10 mouse cellular contexts compared by ENCODE assay signal in genomic region chr3:85115959-85116543, GRCm38 (mm10).
DNase-seq lines count a peak whose midpoint lies in the region; ATAC-seq and TF ChIP-seq lines count a peak whose summit lies in the region.
"Had no signal": no experiment of that assay in that cellular context is flagged by ENCODE, and none has a peak within 500 bp of the region (broad histone marks: within the 10 kb centered on the region; RNA-seq: fewer than 3 reads in every experiment).

No protein-coding gene starts in this region.

- no peak overlapping the region for H3K27ac ChIP-seq in neural tube, embryonic 13.5 days (replicated peaks)
- H3K27ac ChIP-seq in midbrain, postnatal 0 days (ENCODE audit: low read depth, low read length), result no peak overlapping the region
- H3K27ac ChIP-seq in liver, embryonic 12.5 days, result no peak overlapping the region
- H3K27ac ChIP-seq in intestine, embryonic 16.5 days (ENCODE audit: low read length), result no peak overlapping the region

- ATAC-seq in neural tube, embryonic 13.5 days (ENCODE audit: low read depth), result peak; percentile 75
- peak; percentile 68 for ATAC-seq in midbrain, postnatal 0 days (ENCODE audit: low FRiP score)
- no peak for ATAC-seq in liver, embryonic 12.5 days
- no peak for ATAC-seq in intestine, embryonic 16.5 days

- no peaks in the 10 kb centered on the region for H3K9me3 ChIP-seq in neural tube, embryonic 13.5 days
- no peaks in the 10 kb centered on the region for H3K9me3 ChIP-seq in midbrain, postnatal 0 days (ENCODE audit: low read length)
- no peaks in the 10 kb centered on the region for H3K9me3 ChIP-seq in liver, embryonic 12.5 days (replicated peaks)
- H3K9me3 ChIP-seq in intestine, embryonic 16.5 days (ENCODE audit: control insufficient read depth, low read length), result no peaks in the 10 kb centered on the region

- no peak overlapping the region for H3K4me3 ChIP-seq in neural tube, embryonic 13.5 days
- H3K4me3 ChIP-seq in midbrain, postnatal 0 days (ENCODE audit: low read depth, low read length), result no peak overlapping the region
- no peak overlapping the region for H3K4me3 ChIP-seq in liver, embryonic 12.5 days
- H3K4me3 ChIP-seq in intestine, embryonic 16.5 days (ENCODE audit: low read length), result no peak overlapping the region

- no peak for TF ChIP-seq CTCF in midbrain, postnatal 0 days (IDR thresholded peaks at IDR 0.05)

- H3K4me1 ChIP-seq in neural tube, embryonic 13.5 days (replicated peaks), result 0 out of 2 replicates have a peak, but pooled peaks cover 1% of the 10 kb centered on the region
- H3K4me1 ChIP-seq in midbrain, postnatal 0 days (ENCODE audit: insufficient read depth, low read length), result no peaks in the 10 kb centered on the region
- H3K4me1 ChIP-seq in liver, embryonic 12.5 days, result no peaks in the 10 kb centered on the region
- no peaks in the 10 kb centered on the region for H3K4me1 ChIP-seq in intestine, embryonic 16.5 days (ENCODE audit: control insufficient read depth, insufficient read depth, low read length)

- H3K4me2 ChIP-seq in neural tube, embryonic 13.5 days, result no peak overlapping the region
- no peak overlapping the region for H3K4me2 ChIP-seq in midbrain, postnatal 0 days (ENCODE audit: low read depth, low read length, poor library complexity, severe bottlenecking)
- no peak overlapping the region for H3K4me2 ChIP-seq in liver, embryonic 12.5 days
- no peak overlapping the region for H3K4me2 ChIP-seq in intestine, embryonic 16.5 days (ENCODE audit: low read depth, low read length)
- H3K4me2 ChIP-seq: liver, embryonic 11.5 days had no signal

- no peaks in the 10 kb centered on the region for H3K36me3 ChIP-seq in neural tube, embryonic 13.5 days
- H3K36me3 ChIP-seq in midbrain, postnatal 0 days (ENCODE audit: insufficient read depth, low read length), result no peaks in the 10 kb centered on the region
- H3K36me3 ChIP-seq in liver, embryonic 12.5 days, result no peaks in the 10 kb centered on the region
- no peaks in the 10 kb centered on the region for H3K36me3 ChIP-seq in intestine, embryonic 16.5 days (ENCODE audit: control insufficient read depth, insufficient read depth, low read length)

- WGBS in neural tube, embryonic 13.5 days, result 64% methylated on average over 7 of the region's 7 CpGs
- WGBS in midbrain, postnatal 0 days, result 62% methylated on average over 7 of the region's 7 CpGs
- WGBS in liver, embryonic 12.5 days (ENCODE audit: insufficient replicate concordance), result 53% methylated on average over 7 of the region's 7 CpGs
- WGBS in intestine, embryonic 16.5 days, result 60% methylated on average over 7 of the region's 7 CpGs

- intact Hi-C loops in heart, postnatal 25 days (cut with DNase I), result loop anchor here (10.0 kb wide), 1 partner anchor 99 kb away; no protein-coding TSS in a partner anchor
- intact Hi-C loops in heart, postnatal 36 days (cut with DNase I), result loop anchor here (5.0 to 10.0 kb wide), 2 partner anchors 101 to 181 kb away; no protein-coding TSS in a partner anchor

- no peak overlapping the region for H3K9ac ChIP-seq in neural tube, embryonic 13.5 days
- no peak overlapping the region for H3K9ac ChIP-seq in midbrain, postnatal 0 days (replicated peaks; ENCODE audit: low read length, poor library complexity, severe bottlenecking)
- no peak overlapping the region for H3K9ac ChIP-seq in liver, embryonic 12.5 days
- H3K9ac ChIP-seq in intestine, embryonic 16.5 days (ENCODE audit: low read depth, low read length), result no peak overlapping the region

- H3K27me3 ChIP-seq in neural tube, embryonic 13.5 days, result no peaks in the 10 kb centered on the region
- H3K27me3 ChIP-seq in midbrain, postnatal 0 days (ENCODE audit: insufficient read depth, low read length), result no peaks in the 10 kb centered on the region
- H3K27me3 ChIP-seq in liver, embryonic 12.5 days (replicated peaks), result no peaks in the 10 kb centered on the region
- H3K27me3 ChIP-seq in intestine, embryonic 16.5 days (replicated peaks; ENCODE audit: control insufficient read depth, insufficient read depth, low read length), result no peaks in the 10 kb centered on the region

- DNase-seq in heart, adult 11 months, result peak; percentile 94
- no peak for DNase-seq in heart, postnatal 25 days (ENCODE audit: low spot score)
- no peak for DNase-seq in neural tube, embryonic 10.5 days (ENCODE audit: extremely low spot score, low spot score)
- DNase-seq in heart, postnatal 36 days, result peak; percentile 15 to 27
- peak; percentile 78 for DNase-seq in midbrain, postnatal 0 days (ENCODE audit: low spot score)
- DNase-seq: embryo, embryonic 11 days had no signal

Comparison
In these comparisons a context has a peak if more than half of its experiments do, and no peak if none do; other contexts are left out.
1. DNase-seq: peak in heart, adult 11 months (single experiment), heart, postnatal 36 days (2 of 2) and midbrain, postnatal 0 days (single experiment); none in heart, postnatal 25 days (single experiment) and neural tube, embryonic 10.5 days (single experiment).
2. ATAC-seq: peak in neural tube, embryonic 13.5 days (single experiment) and midbrain, postnatal 0 days (single experiment); none in liver, embryonic 12.5 days (single experiment) and intestine, embryonic 16.5 days (single experiment).